Mouse (Mus musculus): Measurements from ENCODE around the gene Ndufc1. TPM values are rescaled to one million over a fixed set of nuclear protein-coding genes. Genes with fewer than 3 reads are reported as not detected.
"Not testable (repeated sequence)": the region's sequence is repeated elsewhere in the genome, so short reads cannot be mapped to it uniquely, and the experiment has no call there.

The Ndufc1 gene
- polyA plus RNA-seq, 1 experiment from 2014 or later, result 733 TPM

- no peak overlapping the region for H3K9ac ChIP-seq
- peaks cover 9% of the 10 kb centered on the region for H3K4me1 ChIP-seq (replicated peaks)
- ATAC-seq (ENCODE audit: low FRiP score, low read depth), result no peak
Measured at GRCm38 (mm10) chr3:51394881-51395280, 13.9 kb downstream of the Ndufc1 start.

DNA sequence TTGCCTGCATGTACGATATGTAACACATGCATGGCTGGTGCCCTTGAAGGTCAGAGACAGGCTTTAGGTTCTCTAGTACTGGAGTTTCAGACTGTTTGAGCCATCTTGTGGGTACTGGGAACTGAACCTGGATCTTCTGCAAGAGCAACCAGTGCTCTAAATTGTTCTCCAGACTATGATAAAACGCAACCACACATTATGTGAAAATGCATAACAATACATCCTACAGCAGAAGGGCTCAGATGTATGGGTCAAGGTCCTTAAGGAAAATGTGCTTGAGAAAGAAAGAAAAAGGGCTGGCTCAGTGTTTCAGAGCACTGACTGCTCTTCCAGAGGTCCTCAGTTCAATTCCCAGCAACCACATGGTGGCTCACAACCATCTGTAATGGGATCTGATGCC is 15.1 kb downstream of the Ndufc1 start:
- Histone ChIP-seq H3K27me3 (peaks cover 21% of the 10 kb centered on the region), H3K9ac (no peak overlapping the region), H3K36me3 (no peaks in the 10 kb centered on the region), H3K4me2 (no peak overlapping the region), H3K4me1 (replicated peaks) (peaks cover 15% of the 10 kb centered on the region), H3K27ac (replicated peaks) (no peak overlapping the region), H3K4me3 (no peak overlapping the region), H3K9me3 (no peaks in the 10 kb centered on the region)
- no peak for ATAC-seq (ENCODE audit: low FRiP score, low read depth)
- WGBS, result 90% methylated on average over 2 of the region's 2 CpGs

More at GRCm38 (mm10) chr3:51394881-51395280, 13.9 kb downstream of the Ndufc1 start:
- Histone ChIP-seq H3K9me3 (no peaks in the 10 kb centered on the region), H3K27ac (replicated peaks) (no peak overlapping the region), H3K36me3 (no peaks in the 10 kb centered on the region), H3K4me3 (no peak overlapping the region), H3K4me2 (no peak overlapping the region), H3K27me3 (peaks cover 21% of the 10 kb centered on the region)
- WGBS, result 80% methylated on average over 3 of the region's 3 CpGs

DNA sequence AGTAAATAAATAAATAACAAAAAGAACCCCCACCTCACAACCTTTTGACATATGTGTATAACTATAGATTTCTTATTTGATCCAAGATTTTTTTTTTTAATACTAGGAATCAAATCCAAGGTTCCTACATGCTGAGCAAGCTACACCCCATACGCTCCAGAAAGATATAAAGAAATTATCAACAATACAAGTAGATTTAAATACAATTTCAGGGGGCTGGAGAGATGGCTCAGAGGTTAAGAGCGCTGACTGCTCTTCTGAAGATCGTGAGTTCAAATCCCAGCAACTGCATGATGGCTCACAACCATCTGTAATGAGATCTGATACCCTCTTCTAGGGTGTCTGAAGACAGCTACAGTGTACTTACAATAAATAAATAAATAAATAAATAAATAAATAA is 15.8 kb downstream of the Ndufc1 start:
- ATAC-seq (ENCODE audit: low FRiP score, low read depth), result not testable (repeated sequence)
- WGBS, result 96% methylated on average over 3 of the region's 3 CpGs

GRCm38 (mm10) chr3:51391591-51391990 is 17.2 kb downstream of the Ndufc1 start:
- H3K9ac ChIP-seq, result no peak overlapping the region
- no peak overlapping the region for H3K27ac ChIP-seq (replicated peaks)
- 95% methylated on average over 5 of the region's 5 CpGs for WGBS
- no peak overlapping the region for H3K4me2 ChIP-seq
- H3K27me3 ChIP-seq, result peaks cover 17% of the 10 kb centered on the region
- H3K36me3 ChIP-seq, result no peaks in the 10 kb centered on the region
- H3K9me3 ChIP-seq, result no peaks in the 10 kb centered on the region
- peaks cover 12% of the 10 kb centered on the region for H3K4me1 ChIP-seq (replicated peaks)
- H3K4me3 ChIP-seq, result no peak overlapping the region
- no peak for ATAC-seq (ENCODE audit: low FRiP score, low read depth)

More for the DNA sequence above, 15.8 kb downstream of the Ndufc1 start:
- peaks cover 21% of the 10 kb centered on the region for H3K27me3 ChIP-seq
- H3K4me3 ChIP-seq; H3K36me3 ChIP-seq; H3K27ac ChIP-seq (replicated peaks); H3K4me2 ChIP-seq; H3K9ac ChIP-seq; H3K9me3 ChIP-seq: not testable (repeated sequence)
- peaks cover 16% of the 10 kb centered on the region for H3K4me1 ChIP-seq (replicated peaks)

- WGBS, result 87% methylated on average over 5 of the region's 5 CpGs
- Histone ChIP-seq H3K27me3 (peaks cover 12% of the 10 kb centered on the region), H3K27ac (replicated peaks) (no peak overlapping the region), H3K4me3 (no peak overlapping the region), H3K9me3 (no peaks in the 10 kb centered on the region), H3K36me3 (no peaks in the 10 kb centered on the region), H3K4me1 (replicated peaks) (peaks cover 7% of the 10 kb centered on the region; the same call in 1 of the 2 replicates), H3K4me2 (no peak overlapping the region), H3K9ac (no peak overlapping the region)
- no peak for ATAC-seq (ENCODE audit: low FRiP score, low read depth)
Measured at GRCm38 (mm10) chr3:51391095-51391494, 17.7 kb downstream of the Ndufc1 start.

- H3K4me3 ChIP-seq, result peak overlapping the region; percentile 20
- H3K27ac ChIP-seq (replicated peaks), result no peak overlapping the region
- H3K4me2 ChIP-seq, result peak overlapping the region; percentile 51
- H3K4me1 ChIP-seq (replicated peaks), result peaks cover 7% of the 10 kb centered on the region; the same call in 1 of the 2 replicates
- H3K9me3 ChIP-seq, result no peaks in the 10 kb centered on the region
- WGBS, result 8% methylated on average over 13 of the region's 13 CpGs
- H3K36me3 ChIP-seq, result no peaks in the 10 kb centered on the region
- H3K9ac ChIP-seq, result peak overlapping the region; percentile 9; the same call in 1 of the 2 replicates
- ATAC-seq (ENCODE audit: low FRiP score, low read depth), result no peak; the same call in 1 of the 2 replicates
- no peaks in the 10 kb centered on the region for H3K27me3 ChIP-seq
Measured at GRCm38 (mm10) chr3:51388904-51389303, 19.9 kb downstream of the Ndufc1 start.

GRCm38 (mm10) chr3:51387868-51388381 is 20.9 kb downstream of the Ndufc1 start:
- Histone ChIP-seq H3K9ac (no peak overlapping the region), H3K9me3 (no peaks in the 10 kb centered on the region), H3K27me3 (no peaks in the 10 kb centered on the region), H3K4me2 (no peak overlapping the region), H3K4me1 (replicated peaks) (peaks cover 7% of the 10 kb centered on the region; the same call in 1 of the 2 replicates), H3K27ac (replicated peaks) (no peak overlapping the region), H3K4me3 (no peak overlapping the region), H3K36me3 (no peaks in the 10 kb centered on the region)
- ATAC-seq (ENCODE audit: low FRiP score, low read depth), result no peak
- 48% methylated on average over 8 of the region's 8 CpGs for WGBS

GRCm38 (mm10) chr3:51387134-51387451 is 21.7 kb downstream of the Ndufc1 start:
- H3K4me2 ChIP-seq, result no peak overlapping the region

GRCm38 (mm10) chr3:51386441-51387133 is 22.2 kb downstream of the Ndufc1 start:
- Histone ChIP-seq H3K27ac (replicated peaks) (no peak overlapping the region), H3K9me3 (no peaks in the 10 kb centered on the region), H3K9ac (no peak overlapping the region), H3K4me2 (no peak overlapping the region), H3K4me1 (replicated peaks) (peaks cover 7% of the 10 kb centered on the region; the same call in 1 of the 2 replicates), H3K27me3 (no peaks in the 10 kb centered on the region), H3K4me3 (no peak overlapping the region), H3K36me3 (no peaks in the 10 kb centered on the region)
- ATAC-seq (ENCODE audit: low FRiP score, low read depth), result no peak
- WGBS, result 51% methylated on average over 12 of the region's 12 CpGs

More at GRCm38 (mm10) chr3:51387134-51387451, 21.7 kb downstream of the Ndufc1 start:
- H3K27ac ChIP-seq (replicated peaks), result no peak overlapping the region
- H3K4me3 ChIP-seq, result no peak overlapping the region
- no peaks in the 10 kb centered on the region for H3K27me3 ChIP-seq
- H3K36me3 ChIP-seq, result no peaks in the 10 kb centered on the region
- peaks cover 7% of the 10 kb centered on the region; the same call in 1 of the 2 replicates for H3K4me1 ChIP-seq (replicated peaks)
- no peak overlapping the region for H3K9ac ChIP-seq
- WGBS, result 80% methylated on average over 3 of the region's 3 CpGs
- no peak for ATAC-seq (ENCODE audit: low FRiP score, low read depth)
- H3K9me3 ChIP-seq, result no peaks in the 10 kb centered on the region

- no peaks in the 10 kb centered on the region for H3K27me3 ChIP-seq
- peaks cover under 1% of the 10 kb centered on the region; the same call in 1 of the 2 replicates for H3K4me1 ChIP-seq (replicated peaks)
Measured at GRCm38 (mm10) chr3:51383409-51383808, 25.4 kb downstream of the Ndufc1 start.

GRCm38 (mm10) chr3:51380660-51381014 is 28.2 kb downstream of the Ndufc1 start:
- Histone ChIP-seq H3K27ac (replicated peaks) (no peak overlapping the region), H3K4me3 (no peak overlapping the region), H3K4me1 (replicated peaks) (peaks cover 5% of the 10 kb centered on the region; the same call in 1 of the 2 replicates), H3K27me3 (no peaks in the 10 kb centered on the region), H3K9ac (no peak overlapping the region), H3K4me2 (no peak overlapping the region), H3K36me3 (no peaks in the 10 kb centered on the region), H3K9me3 (no peaks in the 10 kb centered on the region)
- no peak for ATAC-seq (ENCODE audit: low FRiP score, low read depth)
- WGBS, result 62% methylated on average over 5 of the region's 5 CpGs

More at GRCm38 (mm10) chr3:51383409-51383808, 25.4 kb downstream of the Ndufc1 start:
- H3K9ac ChIP-seq, result no peak overlapping the region
- no peak for ATAC-seq (ENCODE audit: low FRiP score, low read depth)
- no peak overlapping the region for H3K4me3 ChIP-seq
- no peaks in the 10 kb centered on the region for H3K36me3 ChIP-seq
- H3K4me2 ChIP-seq, result no peak overlapping the region
- no peak overlapping the region for H3K27ac ChIP-seq (replicated peaks)
- no peaks in the 10 kb centered on the region for H3K9me3 ChIP-seq
- WGBS, result 46% methylated on average over 12 of the region's 12 CpGs

DNA sequence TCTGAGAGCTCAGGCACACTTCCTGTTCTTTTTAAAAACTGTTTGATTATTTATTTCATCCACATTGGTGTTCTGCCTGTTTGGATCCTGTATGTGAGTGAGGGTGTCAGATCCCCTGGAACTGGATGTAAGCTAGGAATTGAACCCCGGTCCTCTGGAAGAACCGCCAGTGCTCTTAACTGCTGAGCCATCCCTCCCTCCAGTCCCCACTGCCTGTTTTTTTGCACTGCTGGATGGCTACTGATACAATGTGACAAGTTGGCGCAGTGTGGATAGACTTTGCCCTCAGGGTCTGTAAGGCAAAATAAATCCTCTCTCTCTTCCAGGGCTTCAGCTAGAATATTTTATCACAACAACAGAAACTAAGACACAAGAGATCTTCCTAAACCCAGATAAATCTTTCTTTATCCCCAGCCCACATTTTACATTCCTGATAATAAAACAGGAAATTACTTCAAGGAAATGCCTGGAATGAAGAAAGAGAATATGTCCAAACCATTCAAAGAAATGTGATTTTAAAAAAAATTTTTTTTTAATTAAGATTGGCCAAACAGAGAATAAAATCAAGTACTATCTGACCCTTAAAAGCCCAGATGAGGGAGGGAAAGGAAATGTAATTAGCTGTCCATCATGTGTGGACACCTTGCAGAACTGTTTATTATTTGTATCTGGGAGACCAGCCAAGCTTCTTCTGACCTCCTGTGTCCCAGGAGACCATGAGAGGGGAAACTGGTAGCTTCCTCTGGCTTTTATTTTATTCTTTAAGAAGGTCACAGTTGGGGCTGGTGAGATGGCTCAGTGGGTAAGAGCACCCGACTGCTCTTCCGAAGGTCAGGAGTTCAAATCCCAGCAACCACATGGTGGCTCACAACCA is 28.8 kb downstream of the Ndufc1 start:
- H3K4me1 ChIP-seq (replicated peaks), result peaks cover 5% of the 10 kb centered on the region; the same call in 1 of the 2 replicates
- WGBS, result 73% methylated on average over 5 of the region's 5 CpGs

More for the DNA sequence above, 28.8 kb downstream of the Ndufc1 start:
- H3K9ac ChIP-seq, result no peak overlapping the region
- no peaks in the 10 kb centered on the region for H3K9me3 ChIP-seq
- H3K4me2 ChIP-seq, result no peak overlapping the region
- H3K27me3 ChIP-seq, result no peaks in the 10 kb centered on the region
- no peak overlapping the region for H3K4me3 ChIP-seq
- ATAC-seq (ENCODE audit: low FRiP score, low read depth), result no peak
- H3K27ac ChIP-seq (replicated peaks), result no peak overlapping the region
- H3K36me3 ChIP-seq, result no peaks in the 10 kb centered on the region
